Comparison of ENCODE assay signal across 25 mouse cellular contexts in genomic region chr17:85574023-85574422, GRCm38 (mm10). TPM values are rescaled to one million over a fixed set of nuclear protein-coding genes. Genes with fewer than 3 reads are reported as not detected.
"Had no signal": no experiment of that assay in that cellular context is flagged by ENCODE, and none has a peak within 500 bp of the region (broad histone marks: within the 10 kb centered on the region; RNA-seq: fewer than 3 reads in every experiment).

No protein-coding gene starts in this region.

- ATAC-seq: liver, embryonic 12.5 days; midbrain, embryonic 13.5 days; midbrain, embryonic 16.5 days had no signal

- DNase-seq: kidney, adult 9 months; kidney, postnatal 14 days; kidney, postnatal 4 days; liver; lung, adult 18-20 months; lung, postnatal 10 days; lung, postnatal 36 days; retina, postnatal 1 day; thymus, adult 18-20 months; thymus, postnatal 4 days had no signal

- H3K4me2 ChIP-seq: limb, embryonic 13.5 days; liver, embryonic 12.5 days; liver, embryonic 15.5 days; lung, embryonic 15.5 days; midbrain, embryonic 13.5 days; neural tube, embryonic 13.5 days had no signal

- H3K4me1 ChIP-seq: limb, embryonic 13.5 days; liver, embryonic 15.5 days; lung, embryonic 15.5 days had no signal

- H3K4me3 ChIP-seq: limb, embryonic 10.5 days; limb, embryonic 13.5 days; liver, embryonic 12.5 days; liver, embryonic 15.5 days; lung, embryonic 15.5 days; midbrain, embryonic 13.5 days; myocyte; neural tube, embryonic 13.5 days had no signal

- H3K36me3 ChIP-seq: limb, embryonic 10.5 days; limb, embryonic 13.5 days; liver, embryonic 12.5 days; liver, embryonic 15.5 days; lung, embryonic 15.5 days; midbrain, embryonic 13.5 days; neural tube, embryonic 13.5 days had no signal

- H3K9me3 ChIP-seq: limb, embryonic 10.5 days; limb, embryonic 13.5 days; liver, embryonic 12.5 days; liver, embryonic 15.5 days; lung, embryonic 15.5 days; midbrain, embryonic 13.5 days; neural tube, embryonic 13.5 days had no signal

- H3K27ac ChIP-seq: limb, embryonic 10.5 days; limb, embryonic 13.5 days; liver, embryonic 12.5 days; liver, embryonic 15.5 days; lung, embryonic 15.5 days; midbrain, embryonic 13.5 days; neural tube, embryonic 13.5 days had no signal

- H3K27me3 ChIP-seq: liver, embryonic 15.5 days; lung, embryonic 15.5 days had no signal

- H3K9ac ChIP-seq: limb, embryonic 13.5 days; liver, embryonic 12.5 days; liver, embryonic 15.5 days; lung, embryonic 15.5 days; midbrain, embryonic 13.5 days; neural tube, embryonic 13.5 days had no signal

RNA-seq across cellular contexts. Expression of gene Six3, which starts 39.4 kb away (rescaled TPM):
- total RNA-seq: monocyte, adult 5-6 weeks; neutrophil, adult 5-6 weeks had no signal
- polyA plus RNA-seq: kidney, embryonic 16.5 days; limb, embryonic 10.5 days; limb, embryonic 13.5 days; liver, embryonic 12.5 days; liver, embryonic 15.5 days; lung, embryonic 15.5 days; myocyte; neural tube, embryonic 13.5 days; small intestine, adult 2 months; stomach, embryonic 16.5 days; testis, adult 2 months had no signal
